Mouse (Mus musculus) bone marrow, adult 2 months (tissue): ENCODE results near the gene H2-T23.

ENCODE experiments used
- CTCF ChIP-seq: fragments of 200-500 bp; IDR thresholded peaks from 2 replicates; pipeline ENCODE4 v1.5.1; 2011; ENCODE audit warnings: low read length, control low read depth; ENCODE audit not compliant: control insufficient read depth, insufficient read depth
- POLR2A ChIP-seq: fragments of 200-500 bp; IDR thresholded peaks from 2 replicates; pipeline ENCODE4 v1.6.1; 2011; ENCODE audit warnings: low read depth, mild to moderate bottlenecking, control low read depth, low read length, borderline replicate concordance; ENCODE audit not compliant: control insufficient read depth

DNA sequence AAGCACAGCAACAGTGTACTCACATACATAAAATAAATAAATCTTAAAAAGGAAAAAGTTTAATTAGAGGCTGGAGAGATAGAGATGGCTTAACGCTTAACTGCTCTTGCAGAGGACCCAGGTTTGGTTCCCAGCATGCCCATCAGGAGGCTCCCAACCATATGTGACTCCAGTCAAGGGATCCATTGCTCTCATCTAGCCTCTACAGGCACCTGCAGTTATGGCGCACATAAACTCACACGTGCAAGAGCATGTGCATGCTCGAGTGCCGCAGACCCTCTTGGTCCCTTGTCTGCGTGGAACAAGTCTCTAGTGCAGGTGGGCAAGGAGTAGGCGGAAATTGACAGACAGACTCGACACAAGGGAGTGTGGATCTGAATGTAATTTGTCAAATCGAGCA, 10.6 kb downstream of the H2-T23 start:
- no peak for TF ChIP-seq CTCF
- TF ChIP-seq POLR2A: no peak
